Mouse (Mus musculus): Measurements from ENCODE around the gene Clca3a1. TPM values are rescaled to one million over a fixed set of nuclear protein-coding genes. Genes with fewer than 3 reads are reported as not detected.
"Not testable (repeated sequence)": the region's sequence is repeated elsewhere in the genome, so short reads cannot be mapped to it uniquely, and the experiment has no call there.

Clca3a1 gene
- polyA plus RNA-seq, 1 experiment from 2014 or later = 3.9 TPM

- WGBS (ENCODE audit: insufficient replicate concordance) = 65% methylated on average over 20 of the region's 21 CpGs
- H3K27ac ChIP-seq (replicated peaks); H3K4me1 ChIP-seq (replicated peaks); H3K9me3 ChIP-seq (replicated peaks); H3K36me3 ChIP-seq (replicated peaks); ATAC-seq (ENCODE audit: insufficient read depth); H3K9ac ChIP-seq; H3K4me3 ChIP-seq (replicated peaks); H3K4me2 ChIP-seq; H3K27me3 ChIP-seq: not testable (repeated sequence)
These were observed 11.5 kb downstream of the Clca3a1 start for GRCm38 (mm10) chr3:144749062-144749963.

GRCm38 (mm10) chr3:144747706-144748105 lies 13.1 kb downstream of the Clca3a1 start:
- not testable (repeated sequence) for H3K9ac ChIP-seq; H3K9me3 ChIP-seq (replicated peaks); H3K4me2 ChIP-seq; H3K4me3 ChIP-seq (replicated peaks); H3K27ac ChIP-seq (replicated peaks); ATAC-seq (ENCODE audit: insufficient read depth); H3K27me3 ChIP-seq; H3K4me1 ChIP-seq (replicated peaks); H3K36me3 ChIP-seq (replicated peaks)
- 57% methylated on average over 3 of the region's 3 CpGs for WGBS (ENCODE audit: insufficient replicate concordance)

DNA sequence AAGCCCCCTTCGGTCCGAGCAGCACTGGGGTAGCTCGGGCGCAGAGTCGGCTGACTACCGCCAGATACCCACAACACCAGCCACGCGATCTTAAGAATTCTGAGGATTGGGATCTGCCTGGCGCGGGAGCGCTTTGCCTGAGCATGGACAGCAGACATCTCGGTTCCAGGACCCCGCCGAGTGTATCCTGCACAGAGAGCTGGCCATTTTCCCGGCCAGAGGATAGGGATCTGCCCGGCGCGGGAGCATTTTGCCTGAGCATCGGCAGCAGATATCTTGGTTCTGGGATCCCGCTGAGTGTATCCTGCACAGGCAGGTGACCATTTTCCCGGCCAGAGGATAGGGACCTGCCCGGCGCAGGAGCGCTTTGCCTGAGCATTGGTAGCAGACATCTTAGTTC lies 22.4 kb downstream of the Clca3a1 start:
- ATAC-seq (ENCODE audit: insufficient read depth); H3K4me2 ChIP-seq; H3K27me3 ChIP-seq; H3K4me1 ChIP-seq (replicated peaks); H3K9me3 ChIP-seq (replicated peaks); H3K27ac ChIP-seq (replicated peaks); H3K9ac ChIP-seq; H3K36me3 ChIP-seq (replicated peaks); H3K4me3 ChIP-seq (replicated peaks): not testable (repeated sequence)
- 68% methylated on average over 24 of the region's 24 CpGs for WGBS (ENCODE audit: insufficient replicate concordance)

- 16% methylated on average over 9 of the region's 9 CpGs for WGBS (ENCODE audit: insufficient replicate concordance)
- H3K9ac ChIP-seq = no peak overlapping the region
- no peaks in the 10 kb centered on the region for H3K27me3 ChIP-seq
- no peak overlapping the region for H3K4me2 ChIP-seq
- no peaks in the 10 kb centered on the region for H3K36me3 ChIP-seq (replicated peaks)
- H3K27ac ChIP-seq (replicated peaks) = no peak overlapping the region
- H3K4me1 ChIP-seq (replicated peaks) = no peaks in the 10 kb centered on the region
- no peak for ATAC-seq (ENCODE audit: insufficient read depth)
- no peak overlapping the region for H3K4me3 ChIP-seq (replicated peaks)
- H3K9me3 ChIP-seq (replicated peaks) = no peaks in the 10 kb centered on the region
These were observed 23.9 kb downstream of the Clca3a1 start for GRCm38 (mm10) chr3:144736831-144737230.

GRCm38 (mm10) chr3:144723455-144723854 lies 37.3 kb downstream of the Clca3a1 start:
- no peaks in the 10 kb centered on the region for H3K9me3 ChIP-seq (replicated peaks)
- H3K4me1 ChIP-seq (replicated peaks) = peaks cover 19% of the 10 kb centered on the region
- no peak overlapping the region for H3K9ac ChIP-seq
- H3K4me3 ChIP-seq (replicated peaks) = no peak overlapping the region
- H3K27ac ChIP-seq (replicated peaks) = no peak overlapping the region
- no peaks in the 10 kb centered on the region for H3K27me3 ChIP-seq
- no peak overlapping the region for H3K4me2 ChIP-seq
- ATAC-seq (ENCODE audit: insufficient read depth) = no peak
- WGBS (ENCODE audit: insufficient replicate concordance) = 33% methylated on average over 4 of the region's 4 CpGs
- no peaks in the 10 kb centered on the region for H3K36me3 ChIP-seq (replicated peaks)

DNA sequence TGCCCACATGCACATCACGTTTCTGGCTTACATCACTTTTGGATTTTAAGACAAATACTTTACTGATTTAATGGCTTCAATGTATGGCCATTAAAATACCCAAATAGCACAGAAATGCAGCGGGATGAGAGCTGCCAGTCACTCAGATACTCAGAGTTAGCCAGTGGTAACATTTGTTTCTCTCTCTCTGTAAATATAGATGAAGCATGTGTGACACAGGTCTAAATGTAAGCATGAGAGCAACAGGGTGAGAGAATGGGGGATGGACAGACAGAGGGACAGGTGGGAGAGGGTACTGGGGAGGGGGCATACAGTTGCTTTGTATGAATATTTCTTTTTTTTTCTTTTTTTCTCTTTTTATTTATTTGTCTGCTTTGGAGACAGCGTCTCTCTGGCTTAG lies 38.2 kb downstream of the Clca3a1 start:
- WGBS (ENCODE audit: insufficient replicate concordance) = 81% methylated on average over 3 of the region's 3 CpGs
- not testable (repeated sequence) for H3K36me3 ChIP-seq (replicated peaks); H3K4me2 ChIP-seq; ATAC-seq (ENCODE audit: insufficient read depth); H3K9ac ChIP-seq; H3K4me3 ChIP-seq (replicated peaks); H3K27me3 ChIP-seq; H3K9me3 ChIP-seq (replicated peaks)
- Histone ChIP-seq H3K27ac (replicated peaks) (peak overlapping the region; percentile 29; the same call in 1 of the 2 replicates), H3K4me1 (replicated peaks) (peaks cover 26% of the 10 kb centered on the region)

DNA sequence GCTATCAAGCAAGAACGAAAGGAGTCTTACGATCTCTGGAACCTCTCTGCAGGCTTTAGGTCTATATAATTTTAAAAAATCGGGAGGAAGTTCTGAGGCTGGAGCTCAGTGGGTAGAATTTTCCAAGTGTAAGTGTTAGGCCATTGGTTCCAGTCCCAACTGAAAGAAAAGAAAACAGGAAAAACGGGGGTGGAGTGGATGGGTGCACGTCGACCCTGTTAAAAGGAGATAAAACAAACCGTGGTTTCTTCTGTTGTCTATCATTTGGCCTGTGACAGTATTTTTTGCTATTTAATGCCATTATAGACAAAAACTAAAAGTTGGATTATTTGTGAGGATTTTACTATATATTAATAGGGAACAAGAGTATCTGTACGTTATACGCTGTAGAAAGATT lies 38.9 kb downstream of the Clca3a1 start:
- no peak for ATAC-seq (ENCODE audit: insufficient read depth)
- WGBS (ENCODE audit: insufficient replicate concordance) = 34% methylated on average over 9 of the region's 9 CpGs
- peak overlapping the region; percentile 74 for H3K4me2 ChIP-seq
- peak overlapping the region; percentile 73 for H3K4me3 ChIP-seq (replicated peaks)
- peak overlapping the region; percentile 49 for H3K9ac ChIP-seq
- H3K27me3 ChIP-seq = no peaks in the 10 kb centered on the region
- no peaks in the 10 kb centered on the region for H3K36me3 ChIP-seq (replicated peaks)
- no peaks in the 10 kb centered on the region for H3K9me3 ChIP-seq (replicated peaks)
- peaks cover 31% of the 10 kb centered on the region for H3K4me1 ChIP-seq (replicated peaks)
- H3K27ac ChIP-seq (replicated peaks) = peak overlapping the region; percentile 100

DNA sequence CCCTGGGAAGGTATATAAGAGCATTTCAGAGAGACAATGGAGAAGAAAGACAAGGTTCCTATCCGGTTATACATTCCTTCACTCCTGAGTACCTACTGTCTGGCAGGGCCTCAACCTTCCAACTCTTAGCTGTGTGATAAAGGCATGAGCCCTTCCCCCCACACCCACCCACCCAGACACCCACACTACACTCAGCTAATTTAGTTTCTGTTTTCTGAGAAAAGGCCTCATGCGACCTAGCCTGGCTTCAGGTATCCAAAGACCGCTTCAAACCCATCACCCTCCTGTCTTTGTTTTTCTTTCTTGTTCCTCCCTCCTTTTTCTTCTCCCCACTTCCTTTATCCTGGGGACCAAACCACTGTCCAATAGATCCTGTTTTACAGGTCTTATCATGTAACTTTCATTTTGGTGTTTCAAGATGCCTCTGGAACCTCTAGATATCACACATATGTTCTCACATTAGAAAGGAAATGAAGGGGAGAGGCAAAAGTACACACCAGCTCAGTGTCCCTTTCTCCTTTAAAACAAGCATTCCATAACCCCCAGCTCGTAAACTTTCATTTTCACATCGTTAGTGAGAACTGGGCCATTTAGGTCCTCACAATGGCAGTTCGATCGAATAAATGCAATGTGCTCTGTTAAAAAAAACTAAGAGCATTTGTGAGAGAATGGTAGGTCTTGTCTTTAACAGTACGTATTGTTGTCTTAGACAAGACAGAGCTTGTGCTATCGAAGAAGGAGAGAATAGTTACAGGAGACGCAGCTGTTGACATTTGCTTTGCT lies 39.5 kb downstream of the Clca3a1 start:
- no peaks in the 10 kb centered on the region for H3K27me3 ChIP-seq
- ATAC-seq (ENCODE audit: insufficient read depth) = no peak
- H3K4me1 ChIP-seq (replicated peaks) = peaks cover 36% of the 10 kb centered on the region
- WGBS (ENCODE audit: insufficient replicate concordance) = 28% methylated on average over 10 of the region's 10 CpGs
- H3K4me3 ChIP-seq (replicated peaks) = peak overlapping the region; percentile 73
- H3K9ac ChIP-seq = peak overlapping the region; percentile 49
- peak overlapping the region; percentile 74 for H3K4me2 ChIP-seq
- no peaks in the 10 kb centered on the region for H3K9me3 ChIP-seq (replicated peaks)
- peak overlapping the region; percentile 100 for H3K27ac ChIP-seq (replicated peaks)
- H3K36me3 ChIP-seq (replicated peaks) = no peaks in the 10 kb centered on the region

DNA sequence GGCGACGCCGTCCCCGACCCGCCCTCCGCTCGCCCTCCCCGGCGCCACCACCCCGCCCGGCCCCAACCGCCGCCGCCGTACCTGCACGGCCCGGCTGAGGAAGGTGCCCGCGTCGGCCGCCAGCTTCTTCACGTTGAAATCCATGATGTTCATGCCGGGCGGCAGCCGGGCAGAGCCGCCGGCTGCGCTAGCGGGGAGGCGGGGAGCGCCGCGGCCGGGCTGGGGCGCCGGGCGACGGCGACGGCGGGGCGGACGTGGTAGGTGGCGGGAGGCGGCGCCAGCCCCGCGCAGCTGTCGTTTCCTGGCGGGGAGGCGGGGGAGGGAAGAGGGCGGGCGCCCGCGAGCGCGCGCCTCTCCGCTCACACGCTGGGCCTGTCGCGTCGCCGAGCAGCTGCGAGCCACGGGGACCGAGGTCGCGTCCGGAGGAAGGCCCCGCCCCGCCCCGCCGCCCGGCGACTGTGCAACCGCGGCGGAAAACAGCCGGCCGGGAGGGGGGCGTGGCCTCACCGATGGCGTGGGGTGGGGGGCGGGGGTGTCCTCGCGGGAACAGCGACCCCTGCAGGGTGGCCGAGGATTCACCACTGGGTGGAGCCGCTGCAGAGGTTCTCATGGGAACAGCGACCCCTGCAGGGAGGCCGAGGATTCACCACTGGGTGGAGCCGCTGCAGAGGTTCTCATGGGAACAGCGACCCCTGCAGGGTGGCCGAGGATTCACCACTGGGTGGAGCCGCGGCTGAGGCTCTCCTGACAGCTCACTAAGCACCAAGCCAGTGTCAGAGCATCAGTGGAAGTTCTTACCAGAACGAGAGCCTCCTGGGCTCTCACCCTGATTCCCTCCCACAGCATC lies 40.7 kb downstream of the Clca3a1 start, which contains the start of gene Sh3glb1:
Sh3glb1 (minus strand) TSS at position 435 of the 847 bp plus-strand sequence.
- Histone ChIP-seq H3K4me1 (replicated peaks) (peaks cover 43% of the 10 kb centered on the region), H3K36me3 (replicated peaks) (no peaks in the 10 kb centered on the region)

DNA sequence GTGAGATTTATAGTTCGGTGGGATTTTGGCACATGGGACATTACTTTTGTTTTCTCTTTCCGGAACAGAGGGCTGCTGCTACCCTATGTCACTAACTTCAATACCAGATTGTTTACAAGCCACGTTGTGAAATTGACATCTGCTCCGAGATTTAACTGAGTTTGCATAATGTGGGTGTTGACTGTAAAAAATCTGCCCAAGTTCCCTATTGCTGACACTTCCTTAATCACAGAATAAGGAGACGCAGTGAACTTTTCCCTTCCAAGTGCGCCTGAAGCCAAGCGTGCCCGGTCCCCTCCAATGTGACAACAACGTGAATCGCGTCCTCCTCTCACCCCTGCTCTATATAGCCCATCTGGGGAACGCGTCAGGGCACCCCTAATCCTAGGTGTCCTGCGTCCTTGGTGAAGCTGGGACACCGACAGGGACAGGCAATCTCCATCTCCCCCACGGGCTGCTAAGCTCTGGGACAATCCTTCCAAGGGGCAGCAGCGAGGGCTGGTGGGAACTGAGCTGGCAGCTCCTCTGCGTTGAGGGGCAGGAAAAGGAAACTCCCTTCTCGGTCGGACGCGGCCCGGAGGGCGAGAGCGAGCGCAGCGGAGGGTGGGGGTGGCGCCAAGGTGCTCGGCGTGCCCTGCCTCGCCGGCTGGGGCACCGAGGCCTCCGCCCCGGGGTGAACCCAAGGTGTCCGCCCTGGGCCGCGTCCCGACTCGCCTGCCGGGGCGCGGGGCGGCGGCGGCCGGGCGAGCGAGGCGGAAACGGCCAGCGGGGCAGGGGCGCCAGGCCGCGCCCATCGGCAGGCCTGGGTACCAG lies 41.5 kb downstream of the Clca3a1 start:
- H3K9ac ChIP-seq = peak overlapping the region; percentile 87
- peak overlapping the region; percentile 74 for H3K4me2 ChIP-seq
- WGBS (ENCODE audit: insufficient replicate concordance) = under 1% methylated on average over 56 of the region's 56 CpGs
- 0 out of 2 replicates have a peak, but pooled peaks cover 2% of the 10 kb centered on the region for H3K36me3 ChIP-seq (replicated peaks)
- no peaks in the 10 kb centered on the region for H3K9me3 ChIP-seq (replicated peaks)
- peak overlapping the region; percentile 100 for H3K27ac ChIP-seq (replicated peaks)
- H3K4me3 ChIP-seq (replicated peaks) = peak overlapping the region; percentile 73
- H3K27me3 ChIP-seq = no peaks in the 10 kb centered on the region
- H3K4me1 ChIP-seq (replicated peaks) = peaks cover 50% of the 10 kb centered on the region
- ATAC-seq (ENCODE audit: insufficient read depth) = peak; percentile 75

More for the DNA sequence above, 40.7 kb downstream of the Clca3a1 start, which contains the start of gene Sh3glb1:
- H3K27me3 ChIP-seq = no peaks in the 10 kb centered on the region
- peak within 1 kb of the TSS; percentile 100 for H3K27ac ChIP-seq (replicated peaks)
- under 1% methylated on average over 91 of the region's 98 CpGs for WGBS (ENCODE audit: insufficient replicate concordance)
- peak; percentile 87 for ATAC-seq (ENCODE audit: insufficient read depth)
- H3K4me3 ChIP-seq (replicated peaks) = peak within 1 kb of the TSS; percentile 73
- H3K9ac ChIP-seq = peak within 1 kb of the TSS; percentile 87
- peak within 1 kb of the TSS; percentile 74 for H3K4me2 ChIP-seq
- no peaks in the 10 kb centered on the region for H3K9me3 ChIP-seq (replicated peaks)
